8 mouse cellular contexts compared by ENCODE assay signal in genomic region chr13:8885445-8886184, GRCm38 (mm10). TPM values are rescaled to one million over a fixed set of nuclear protein-coding genes. Genes with fewer than 3 reads are reported as not detected.
A peak's percentile ranks its signal among the peaks of the same experiment; 100 is the strongest.
DNase-seq lines count a peak whose midpoint lies in the region; ATAC-seq lines count a peak whose summit lies in the region.

Gene Idi1 (plus strand): TSS chr13:8885501.

- H3K9me3 ChIP-seq in forebrain, embryonic 11.5 days (ENCODE audit: control insufficient read depth, low read length): no peaks in the 10 kb centered on the region
- H3K9me3 ChIP-seq in heart, embryonic 16.5 days (replicated peaks; ENCODE audit: control insufficient read depth, low read length): no peaks in the 10 kb centered on the region
- no peaks in the 10 kb centered on the region for H3K9me3 ChIP-seq in liver, embryonic 15.5 days (replicated peaks)
- no peaks in the 10 kb centered on the region for H3K9me3 ChIP-seq in neural tube, embryonic 12.5 days

- H3K27ac ChIP-seq in forebrain, embryonic 11.5 days (ENCODE audit: low read depth, low read length): peak within 1 kb of the TSS; percentile 95
- H3K27ac ChIP-seq in heart, embryonic 16.5 days (ENCODE audit: low read length): peak within 1 kb of the TSS; percentile 87
- peak within 1 kb of the TSS; percentile 88 for H3K27ac ChIP-seq in liver, embryonic 15.5 days (replicated peaks)
- peak within 1 kb of the TSS; percentile 83 for H3K27ac ChIP-seq in neural tube, embryonic 12.5 days

- H3K4me3 ChIP-seq in forebrain, embryonic 11.5 days (ENCODE audit: low read depth, low read length): peak within 1 kb of the TSS; percentile 69
- peak within 1 kb of the TSS; percentile 91 for H3K4me3 ChIP-seq in heart, embryonic 16.5 days (ENCODE audit: low read length)
- H3K4me3 ChIP-seq in liver, embryonic 15.5 days (replicated peaks): peak within 1 kb of the TSS; percentile 86
- H3K4me3 ChIP-seq in neural tube, embryonic 12.5 days: peak within 1 kb of the TSS; percentile 70

- H3K9ac ChIP-seq in forebrain, embryonic 11.5 days (ENCODE audit: low read length): peak within 1 kb of the TSS; percentile 76
- peak within 1 kb of the TSS; percentile 84 for H3K9ac ChIP-seq in heart, embryonic 16.5 days (ENCODE audit: low read length)
- H3K9ac ChIP-seq in liver, embryonic 15.5 days: peak within 1 kb of the TSS; percentile 73
- H3K9ac ChIP-seq in neural tube, embryonic 12.5 days: peak within 1 kb of the TSS; percentile 64

- ATAC-seq in forebrain, embryonic 11.5 days (replicated peaks; ENCODE audit: low FRiP score): peak; percentile 100
- ATAC-seq in heart, embryonic 16.5 days (replicated peaks; ENCODE audit: extremely low read depth, insufficient read depth, low FRiP score): peak; percentile 99
- peak; percentile 99 for ATAC-seq in liver, embryonic 15.5 days (ENCODE audit: insufficient read depth)
- peak; percentile 100 for ATAC-seq in neural tube, embryonic 12.5 days (ENCODE audit: low FRiP score, low read depth)

- H3K4me1 ChIP-seq in forebrain, embryonic 11.5 days (replicated peaks; ENCODE audit: control insufficient read depth, insufficient read depth, low read length): no peaks in the 10 kb centered on the region
- H3K4me1 ChIP-seq in heart, embryonic 16.5 days (ENCODE audit: control insufficient read depth, insufficient read depth, low read length): peaks cover 8% of the 10 kb centered on the region; the same call in 1 of the 2 replicates
- peaks cover 15% of the 10 kb centered on the region for H3K4me1 ChIP-seq in liver, embryonic 15.5 days (replicated peaks)
- peaks cover 9% of the 10 kb centered on the region for H3K4me1 ChIP-seq in neural tube, embryonic 12.5 days

- H3K27me3 ChIP-seq in forebrain, embryonic 11.5 days (ENCODE audit: control insufficient read depth, insufficient read depth, low read length): no peaks in the 10 kb centered on the region
- no peaks in the 10 kb centered on the region for H3K27me3 ChIP-seq in heart, embryonic 16.5 days (ENCODE audit: control insufficient read depth, insufficient read depth, low read length)
- no peaks in the 10 kb centered on the region for H3K27me3 ChIP-seq in liver, embryonic 15.5 days
- no peaks in the 10 kb centered on the region for H3K27me3 ChIP-seq in neural tube, embryonic 12.5 days (replicated peaks)

- under 1% methylated on average over 46 of the region's 46 CpGs for WGBS in forebrain, embryonic 11.5 days
- under 1% methylated on average over 46 of the region's 46 CpGs for WGBS in heart, embryonic 16.5 days
- under 1% methylated on average over 46 of the region's 46 CpGs for WGBS in liver, embryonic 15.5 days (ENCODE audit: insufficient replicate concordance)
- under 1% methylated on average over 46 of the region's 46 CpGs for WGBS in neural tube, embryonic 12.5 days

- peaks cover 6% of the 10 kb centered on the region for H3K36me3 ChIP-seq in forebrain, embryonic 11.5 days (ENCODE audit: control insufficient read depth, insufficient read depth, low read length)
- peaks cover 11% of the 10 kb centered on the region for H3K36me3 ChIP-seq in heart, embryonic 16.5 days (ENCODE audit: control insufficient read depth, insufficient read depth)
- H3K36me3 ChIP-seq in liver, embryonic 15.5 days (replicated peaks): peaks cover 21% of the 10 kb centered on the region
- H3K36me3 ChIP-seq in neural tube, embryonic 12.5 days: peaks cover 21% of the 10 kb centered on the region

- H3K4me2 ChIP-seq in forebrain, embryonic 11.5 days (ENCODE audit: low read depth, low read length, severe bottlenecking): peak within 1 kb of the TSS; percentile 54
- H3K4me2 ChIP-seq in heart, embryonic 16.5 days (ENCODE audit: low read depth, low read length): peak within 1 kb of the TSS; percentile 90
- peak within 1 kb of the TSS; percentile 89 for H3K4me2 ChIP-seq in liver, embryonic 15.5 days
- peak within 1 kb of the TSS; percentile 72 for H3K4me2 ChIP-seq in neural tube, embryonic 12.5 days (replicated peaks)

- peak; percentile 93 to 96 for DNase-seq in CD8-positive naive resting alpha-beta T cell, adult 2 months (ENCODE audit: low read depth in 2 of 2, low spot score in 2 of 2)
- DNase-seq in c-Kit-positive CD71-negative TER-119-negative erythroid progenitor cells, embryonic 14.5 days (ENCODE audit: low read depth): peak; percentile 94
- DNase-seq in forebrain, embryonic 11.5 days (ENCODE audit: low spot score): peak; percentile 97
- DNase-seq in kidney, postnatal 36 days: peak; percentile 97 to 99
- peak; percentile 95 for DNase-seq in telencephalon, adult 2 months (ENCODE audit: low read depth, low spot score)

RNA-seq across cellular contexts. Expression of gene Idi1, which starts in this region (rescaled TPM):
- polyA plus RNA-seq in forebrain, embryonic 11.5 days (2014; fragmentation: Nextera tagmentation; extraction: Ambion mirVana): 162 and 168 TPM in 2 replicates
- 40.1 and 49.2 TPM in 2 replicates for polyA plus RNA-seq in heart, embryonic 16.5 days (2015; fragmentation: Nextera tagmentation; extraction: Ambion mirVana)
- 82.0 and 85.3 TPM in 2 replicates for polyA plus RNA-seq in liver, embryonic 15.5 days (2015; fragmentation: Nextera tagmentation; extraction: Ambion mirVana)
- 103 and 117 TPM in 2 replicates for polyA plus RNA-seq in neural tube, embryonic 12.5 days (2016; fragmentation: Nextera tagmentation; extraction: Ambion mirVana)

Comparison
In these comparisons a context has a peak if more than half of its experiments do, and no peak if none do; other contexts are left out.
1. Peak in every context shown above with its lines: DNase-seq, ATAC-seq, H3K4me3 ChIP-seq and H3K27ac ChIP-seq.